Mouse (Mus musculus): Measurements from ENCODE around the gene S1pr4.

The S1pr4 gene

GRCm38 (mm10) chr10:81519227-81519977, 19.5 kb upstream of the S1pr4 start:
- DNase-seq = peak in 1 of 2 experiments; percentile 28

- DNase-seq = peak; percentile 86 to 88
These were observed 18.6 kb upstream of the S1pr4 start for GRCm38 (mm10) chr10:81518546-81518945.

- DNase-seq = no peak
These were observed 17.3 kb upstream of the S1pr4 start for GRCm38 (mm10) chr10:81517227-81517626.

GRCm38 (mm10) chr10:81513798-81514197, 13.9 kb upstream of the S1pr4 start:
- no peak for DNase-seq

DNA sequence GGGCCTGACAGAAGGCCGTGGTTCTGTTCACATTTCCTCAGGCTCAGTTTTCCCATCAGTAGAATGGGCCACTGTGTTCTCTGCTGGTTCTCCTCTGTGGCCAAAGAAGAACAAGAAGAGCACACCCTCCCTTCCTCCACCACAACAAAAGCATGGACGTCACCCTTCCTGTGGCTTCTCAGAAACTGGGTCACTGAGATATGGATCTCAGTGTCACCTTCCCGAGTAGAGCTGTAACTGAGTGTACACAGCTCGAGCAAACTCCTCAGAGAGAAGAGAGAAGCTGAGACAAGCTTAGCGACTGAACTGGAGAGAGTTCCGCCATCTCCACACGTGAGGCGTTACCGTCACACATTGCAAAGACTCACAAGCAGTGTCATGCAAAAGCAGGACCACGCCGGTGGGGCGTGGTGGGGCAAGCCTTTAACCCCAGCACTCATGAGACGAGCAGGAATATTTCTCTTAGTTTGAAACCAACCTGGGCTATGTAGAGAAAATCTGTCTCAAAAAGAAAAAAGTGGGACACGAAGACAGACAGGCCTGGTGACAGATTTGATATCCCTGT, 10.4 kb upstream of the S1pr4 start:
- no peak for DNase-seq

- DNase-seq = no peak
These were observed 8.0 kb upstream of the S1pr4 start for GRCm38 (mm10) chr10:81507691-81508489.

GRCm38 (mm10) chr10:81507095-81507494, 7.2 kb upstream of the S1pr4 start:
- no peak for DNase-seq

DNA sequence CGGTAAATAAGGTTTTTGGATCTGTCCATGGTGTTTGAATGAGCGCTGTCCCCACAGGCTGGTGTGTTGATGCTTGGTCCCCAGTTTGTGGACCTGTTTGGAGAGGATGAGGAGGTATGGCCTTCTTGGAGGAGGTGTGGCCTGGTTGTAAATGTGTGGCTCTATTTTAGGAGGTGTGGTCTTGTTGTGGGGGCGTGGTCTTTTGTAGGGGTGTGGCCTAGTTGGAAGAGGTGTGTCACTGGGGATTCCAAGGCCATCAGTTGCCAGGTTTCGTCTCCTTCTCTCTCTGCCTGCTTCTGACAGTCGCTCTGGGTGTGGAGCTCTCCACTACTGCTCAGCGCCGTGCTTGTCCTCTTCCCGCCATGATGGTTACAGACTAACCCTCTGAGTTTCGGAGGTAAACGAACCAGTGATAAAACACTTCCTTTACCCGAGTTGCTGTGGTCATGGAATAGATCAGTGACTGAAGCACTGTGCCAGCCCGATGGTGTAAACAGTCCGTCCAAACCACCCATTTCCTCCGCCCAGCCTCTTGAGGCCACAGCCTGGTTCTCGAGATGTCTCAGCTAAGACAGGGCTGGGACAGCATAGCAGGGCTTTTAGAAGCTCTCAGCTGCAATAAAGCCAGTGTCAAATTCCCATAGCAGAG, 5.2 kb upstream of the S1pr4 start:
- no peak for DNase-seq

- peak; percentile 93 to 95 for DNase-seq
These were observed 2.7 kb upstream of the S1pr4 start for GRCm38 (mm10) chr10:81502658-81503057.

DNA sequence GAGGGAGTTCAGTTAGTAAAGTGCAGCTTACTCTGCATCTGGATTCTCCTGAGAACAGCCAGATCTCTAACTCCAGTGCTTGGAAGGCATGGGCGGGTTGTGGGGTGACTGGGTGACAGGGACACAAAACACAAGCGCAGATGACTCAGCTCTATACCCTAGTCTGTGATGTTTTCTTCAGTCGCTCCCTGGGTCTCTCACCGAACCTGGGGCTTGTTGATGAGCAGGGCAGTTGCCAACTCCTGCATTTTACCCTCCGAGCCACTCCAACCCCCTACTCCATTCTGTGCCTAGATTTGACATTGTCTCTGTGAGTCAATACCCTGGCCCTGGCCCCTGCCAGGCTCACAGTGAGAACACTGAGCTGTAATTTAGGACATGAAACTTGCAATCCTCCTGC, 1.9 kb upstream of the S1pr4 start:
- DNase-seq = no peak

- no peak for DNase-seq
These were observed 556 bp downstream of the S1pr4 start for GRCm38 (mm10) chr10:81499250-81499901.

- DNase-seq = no peak
These were observed 1.3 kb downstream of the S1pr4 start for GRCm38 (mm10) chr10:81498316-81499249.

GRCm38 (mm10) chr10:81497401-81498270, 2.3 kb downstream of the S1pr4 start:
- no peak for DNase-seq

- DNase-seq = no peak
These were observed 3.0 kb downstream of the S1pr4 start for GRCm38 (mm10) chr10:81496969-81497368.

DNA sequence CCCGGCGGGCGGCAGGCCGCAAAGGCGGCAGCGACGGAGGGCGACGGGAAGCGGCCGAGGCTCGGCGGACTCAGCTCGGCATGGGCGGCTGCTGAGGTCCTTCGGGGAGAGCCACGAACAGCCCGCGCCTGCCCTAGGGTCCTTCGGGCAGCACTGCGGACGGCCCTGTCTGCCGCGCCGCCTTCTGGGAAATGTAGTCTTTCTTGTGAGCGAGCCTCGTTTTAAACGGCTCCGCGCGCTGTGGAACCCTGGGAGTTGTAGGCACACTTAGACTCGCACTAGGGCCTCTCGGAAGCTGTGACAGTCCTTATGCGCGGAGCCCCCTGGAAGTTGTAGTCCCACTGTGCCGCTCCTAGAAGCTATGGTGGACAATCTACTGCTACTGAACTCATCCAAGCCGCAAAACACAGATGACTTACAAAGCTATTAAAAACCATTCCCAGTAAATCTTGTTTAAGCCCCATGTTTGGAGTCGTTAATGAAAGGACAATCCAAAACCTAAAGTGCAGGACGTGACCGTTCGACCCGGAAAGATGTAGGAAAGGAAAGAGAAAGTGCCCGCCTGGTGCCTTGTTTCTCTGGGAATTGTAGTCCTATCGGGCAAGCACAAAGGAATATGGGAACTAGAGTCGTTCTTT, 3.5 kb downstream of the S1pr4 start, which contains the start of gene Ncln:
TSS of gene Ncln (minus strand) at position 129 of the 638 bp plus-strand sequence.
- peak; percentile 98 to 99 for DNase-seq

DNA sequence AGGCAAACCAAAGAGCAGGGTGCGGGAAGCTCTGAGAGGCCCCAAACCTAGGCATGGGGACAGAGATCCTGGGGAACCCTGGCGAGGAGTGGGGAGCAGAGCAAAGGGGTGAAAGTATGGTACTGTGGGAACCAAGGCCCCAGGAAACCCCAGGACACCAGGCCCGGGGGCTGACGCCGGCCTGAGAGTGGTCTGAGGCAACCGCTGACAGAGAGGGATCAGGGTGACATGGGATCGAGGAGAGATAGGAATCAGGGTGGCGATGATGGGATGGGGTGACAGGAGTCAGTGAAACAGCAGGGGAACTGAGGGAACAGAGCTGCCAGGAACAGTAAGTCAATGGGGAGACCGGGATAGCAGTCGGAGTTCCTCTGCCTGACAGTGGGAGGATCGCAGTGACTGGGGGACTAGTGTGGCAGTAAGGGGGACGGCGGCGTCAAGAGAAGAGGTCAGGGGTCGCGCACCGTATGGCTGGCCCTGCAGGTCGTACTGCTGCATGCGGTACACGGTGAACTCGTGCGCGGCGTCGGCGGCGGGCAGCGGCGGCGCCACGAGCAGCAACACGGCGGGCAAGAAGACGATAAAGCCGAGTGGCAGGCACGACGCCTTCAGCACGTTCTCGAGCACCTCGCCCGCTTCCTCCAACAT, 4.2 kb downstream of the S1pr4 start:
- DNase-seq = peak in 1 of 2 experiments; percentile 24

GRCm38 (mm10) chr10:81495151-81495550, 4.8 kb downstream of the S1pr4 start:
- no peak for DNase-seq

DNA sequence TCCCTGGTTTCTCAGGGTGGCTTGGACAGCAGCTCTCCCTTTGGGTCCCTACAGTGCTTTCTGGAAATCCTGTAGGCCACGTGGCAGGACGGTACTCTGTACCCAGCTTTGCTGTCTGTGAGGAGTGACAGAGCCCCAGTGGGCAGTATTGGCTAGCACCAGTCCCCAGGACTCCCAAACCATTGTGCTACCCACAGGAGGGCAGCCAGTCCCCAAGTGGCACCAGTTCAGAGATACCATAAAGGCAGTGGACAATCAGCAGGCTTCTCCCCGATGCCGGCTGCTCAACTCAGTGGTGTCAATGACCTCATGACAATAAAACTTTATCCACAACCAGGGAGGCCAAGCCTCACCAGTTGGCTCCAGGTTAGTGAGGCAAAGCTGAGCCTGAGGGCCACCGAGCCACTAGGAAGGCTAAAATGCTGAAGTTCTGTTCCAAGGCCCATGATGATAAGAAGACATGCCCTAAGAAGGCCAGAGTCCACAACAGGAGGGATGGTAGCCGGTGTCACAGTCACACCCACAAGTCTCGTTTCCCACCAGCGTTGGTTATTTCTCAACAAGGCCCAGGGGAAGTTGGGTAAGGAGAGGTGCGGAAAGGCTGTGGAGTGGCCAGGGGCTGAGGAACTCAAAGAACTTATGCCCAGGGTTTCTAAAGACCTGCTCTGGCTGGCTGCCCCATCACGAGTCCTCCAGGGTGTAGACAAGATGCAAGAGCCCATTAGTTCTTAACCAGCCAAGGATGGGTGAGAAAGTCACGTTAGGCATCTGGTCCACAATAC, 5.5 kb downstream of the S1pr4 start:
- no peak for DNase-seq
